Mouse (Mus musculus): ENCODE measurements at regions not wholly inside any gene's neighbourhood (a gene's known extent, or its start where the extent isn't known, plus 50 kb on each side); places are given as distances from the start of the nearest gene placed in this dataset.

GRCm38 (mm10) chr4:10510013-10510412 lies 364.3 kb upstream of the 2610301B20Rik start:
- Histone ChIP-seq H3K4me1 (no peaks in the 10 kb centered on the region), H3K9me3 (replicated peaks) (no peaks in the 10 kb centered on the region), H3K27ac (no peak overlapping the region), H3K9ac (no peak overlapping the region), H3K4me3 (no peak overlapping the region), H3K27me3 (no peaks in the 10 kb centered on the region), H3K4me2 (no peak overlapping the region), H3K36me3 (ENCODE audit: poor library complexity, severe bottlenecking) (no peaks in the 10 kb centered on the region)
- no peak for ATAC-seq
- 79% methylated on average over 3 of the region's 3 CpGs for WGBS

GRCm38 (mm10) chr4:10550711-10551305 lies 323.5 kb upstream of the 2610301B20Rik start:
- H3K27me3 ChIP-seq: no peaks in the 10 kb centered on the region
- no peaks in the 10 kb centered on the region for H3K4me1 ChIP-seq
- WGBS: 2% methylated on average over 2 of the region's 2 CpGs
- no peak overlapping the region for H3K9ac ChIP-seq
- no peaks in the 10 kb centered on the region for H3K36me3 ChIP-seq (ENCODE audit: poor library complexity, severe bottlenecking)
- no peak overlapping the region for H3K4me3 ChIP-seq
- ATAC-seq: no peak
- no peak overlapping the region for H3K4me2 ChIP-seq
- H3K9me3 ChIP-seq (replicated peaks): no peaks in the 10 kb centered on the region
- no peak overlapping the region for H3K27ac ChIP-seq

- Histone ChIP-seq H3K9me3 (replicated peaks) (no peaks in the 10 kb centered on the region), H3K36me3 (ENCODE audit: poor library complexity, severe bottlenecking) (no peaks in the 10 kb centered on the region), H3K4me2 (no peak overlapping the region), H3K4me3 (no peak overlapping the region), H3K4me1 (no peaks in the 10 kb centered on the region), H3K27ac (no peak overlapping the region), H3K9ac (no peak overlapping the region), H3K27me3 (no peaks in the 10 kb centered on the region)
- no peak for ATAC-seq
- WGBS: 91% methylated on average over 5 of the region's 5 CpGs
Measured at GRCm38 (mm10) chr4:10553724-10554123, 320.6 kb upstream of the 2610301B20Rik start.

- ATAC-seq: no peak
- Histone ChIP-seq H3K27me3 (no peaks in the 10 kb centered on the region), H3K27ac (no peak overlapping the region), H3K4me3 (no peak overlapping the region), H3K4me1 (no peaks in the 10 kb centered on the region), H3K36me3 (ENCODE audit: poor library complexity, severe bottlenecking) (no peaks in the 10 kb centered on the region), H3K4me2 (no peak overlapping the region), H3K9me3 (replicated peaks) (no peaks in the 10 kb centered on the region), H3K9ac (no peak overlapping the region)
- 80% methylated on average over 3 of the region's 3 CpGs for WGBS
Measured at GRCm38 (mm10) chr4:10560078-10560477, 314.2 kb upstream of the 2610301B20Rik start.

GRCm38 (mm10) chr4:10604513-10604912 lies 269.8 kb upstream of the 2610301B20Rik start:
- no peak overlapping the region for H3K4me3 ChIP-seq
- WGBS: 89% methylated on average over 10 of the region's 10 CpGs
- no peaks in the 10 kb centered on the region for H3K27me3 ChIP-seq
- H3K9ac ChIP-seq: no peak overlapping the region
- no peak overlapping the region for H3K4me2 ChIP-seq
- H3K9me3 ChIP-seq (replicated peaks): no peaks in the 10 kb centered on the region
- ATAC-seq: no peak
- H3K36me3 ChIP-seq (ENCODE audit: poor library complexity, severe bottlenecking): no peaks in the 10 kb centered on the region
- no peak overlapping the region for H3K27ac ChIP-seq
- H3K4me1 ChIP-seq: no peaks in the 10 kb centered on the region

GRCm38 (mm10) chr4:10607855-10608576 lies 266.3 kb upstream of the 2610301B20Rik start:
- Histone ChIP-seq H3K9me3 (replicated peaks) (no peaks in the 10 kb centered on the region), H3K4me2 (no peak overlapping the region), H3K4me1 (no peaks in the 10 kb centered on the region), H3K27ac (no peak overlapping the region), H3K9ac (no peak overlapping the region), H3K36me3 (ENCODE audit: poor library complexity, severe bottlenecking) (no peaks in the 10 kb centered on the region), H3K27me3 (no peaks in the 10 kb centered on the region), H3K4me3 (no peak overlapping the region)
- ATAC-seq: no peak
- 78% methylated on average over 7 of the region's 7 CpGs for WGBS

- Histone ChIP-seq H3K4me3 (no peak overlapping the region), H3K9me3 (replicated peaks) (no peaks in the 10 kb centered on the region), H3K4me2 (no peak overlapping the region), H3K27me3 (no peaks in the 10 kb centered on the region), H3K27ac (no peak overlapping the region), H3K9ac (no peak overlapping the region), H3K36me3 (ENCODE audit: poor library complexity, severe bottlenecking) (no peaks in the 10 kb centered on the region), H3K4me1 (no peaks in the 10 kb centered on the region)
- 77% methylated on average over 1 of the region's 1 CpGs for WGBS
- no peak for ATAC-seq
Measured at GRCm38 (mm10) chr4:10610784-10611183, 263.5 kb upstream of the 2610301B20Rik start.

Data from forebrain, embryonic 13.5 days (tissue).